Mouse (Mus musculus): ENCODE measurements around the gene Sgcd. TPM values are rescaled to one million over a fixed set of nuclear protein-coding genes. Genes with fewer than 3 reads are reported as not detected.

Gene Sgcd
- polyA plus RNA-seq (2016; fragmentation: Nextera tagmentation; extraction: Ambion mirVana), result 1.6 and 1.8 TPM in 2 replicates

DNA sequence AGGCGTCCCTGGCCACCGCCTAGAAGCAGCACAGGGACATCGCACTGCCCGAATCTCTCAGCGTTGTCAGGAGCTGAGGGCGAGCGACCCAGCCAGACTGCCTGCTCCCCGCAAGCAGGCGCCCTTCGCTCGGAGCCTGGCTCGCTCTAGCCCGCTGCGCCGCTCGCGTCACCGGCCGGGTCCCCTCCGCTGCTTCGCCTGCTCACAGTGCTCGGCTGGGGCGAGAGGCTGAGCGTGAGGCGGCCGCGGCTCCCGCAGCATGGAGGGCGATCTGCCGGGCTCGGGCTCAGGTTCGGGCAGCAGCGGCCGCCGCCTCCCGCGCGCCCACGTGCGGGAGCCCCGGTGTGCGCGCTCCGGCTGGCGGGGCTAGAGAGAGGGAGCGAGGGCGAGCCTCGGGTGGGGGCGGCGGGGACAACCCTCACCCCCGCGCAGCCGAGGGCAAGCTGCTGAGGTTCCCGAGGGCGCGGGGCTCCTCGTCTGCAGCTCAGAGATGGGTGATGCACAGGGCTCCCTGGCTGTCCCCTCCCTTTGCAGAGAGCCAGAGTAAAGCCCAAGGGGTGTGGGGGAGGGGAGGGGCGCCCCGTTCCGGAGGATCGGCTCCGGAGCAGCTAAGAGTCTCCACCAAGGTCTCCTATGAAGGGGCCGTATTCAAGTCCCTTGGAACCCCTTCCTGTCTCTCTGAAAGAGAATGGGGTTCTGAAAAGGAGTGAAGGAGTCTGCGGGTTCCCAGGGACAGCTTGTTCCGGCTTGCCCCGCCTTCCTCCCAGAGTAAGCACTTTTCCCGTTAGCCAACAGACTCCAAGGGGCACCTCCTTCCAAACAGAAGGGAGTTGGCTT is at the start of gene Sgcd:
Sgcd (minus strand) TSS at position 273 of the 837 bp plus-strand sequence.
- Histone ChIP-seq H3K4me1 (peaks cover 14% of the 10 kb centered on the region), H3K9me3 (replicated peaks) (no peaks in the 10 kb centered on the region), H3K36me3 (no peaks in the 10 kb centered on the region), H3K4me3 (peak within 1 kb of the TSS; percentile 81), H3K27me3 (ENCODE audit: low read depth, poor library complexity, severe bottlenecking) (peaks cover 36% of the 10 kb centered on the region), H3K27ac (replicated peaks) (peak within 1 kb of the TSS; percentile 89)
- under 1% methylated on average over 63 of the region's 67 CpGs for WGBS
- peak; percentile 75 for DNase-seq (ENCODE audit: low spot score)

DNA sequence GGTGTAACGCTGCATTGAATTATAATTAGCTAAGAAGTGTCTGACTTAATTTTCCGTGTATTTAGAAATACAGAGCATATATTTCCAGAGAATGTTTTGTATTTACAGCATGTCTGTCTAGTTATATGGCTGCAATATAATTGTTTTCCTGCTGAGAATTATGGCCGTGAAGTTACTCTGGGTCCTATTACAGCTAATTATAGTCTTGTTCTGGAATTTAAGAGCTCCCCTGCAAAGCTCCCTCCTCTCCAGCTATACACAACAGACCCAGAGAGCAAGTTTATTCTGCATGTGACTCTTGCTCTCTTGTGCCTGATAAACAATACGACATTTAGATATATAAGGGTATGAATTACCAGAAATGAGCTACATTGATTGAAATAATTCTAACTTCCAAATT is 49.3 kb upstream of the Sgcd start:
- no peak for DNase-seq (ENCODE audit: low spot score)
- H3K4me3 ChIP-seq, result no peak overlapping the region
- no peak overlapping the region for H3K27ac ChIP-seq (replicated peaks)
- H3K9me3 ChIP-seq (replicated peaks), result no peaks in the 10 kb centered on the region
- H3K27me3 ChIP-seq (ENCODE audit: low read depth, poor library complexity, severe bottlenecking), result no peaks in the 10 kb centered on the region
- WGBS, result 83% methylated on average over 4 of the region's 4 CpGs
- no peaks in the 10 kb centered on the region for H3K4me1 ChIP-seq
- no peaks in the 10 kb centered on the region for H3K36me3 ChIP-seq

DNA sequence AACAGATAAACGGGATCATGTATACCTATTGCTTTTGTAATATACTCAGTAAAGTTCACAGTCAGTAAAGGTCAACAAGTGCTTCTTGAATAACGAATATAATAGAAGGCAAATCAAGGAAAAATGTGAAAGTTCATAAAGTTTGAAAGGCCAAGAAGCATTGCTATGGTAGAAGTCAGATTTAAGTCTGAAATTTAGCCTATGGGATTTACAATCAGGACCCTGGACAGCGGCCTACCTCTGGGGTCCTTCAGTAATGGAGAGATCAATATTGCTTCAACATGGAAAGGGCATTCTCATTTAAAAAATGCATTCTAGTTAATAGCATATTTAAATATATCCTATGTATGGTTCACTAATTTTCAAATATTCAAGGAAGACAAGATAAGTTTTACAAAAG is 24.1 kb upstream of the Sgcd start:
- Histone ChIP-seq H3K9me3 (replicated peaks) (0 out of 2 replicates have a peak, but pooled peaks cover 3% of the 10 kb centered on the region), H3K36me3 (no peaks in the 10 kb centered on the region), H3K4me1 (no peaks in the 10 kb centered on the region), H3K27ac (replicated peaks) (no peak overlapping the region), H3K27me3 (ENCODE audit: low read depth, poor library complexity, severe bottlenecking) (no peaks in the 10 kb centered on the region), H3K4me3 (no peak overlapping the region)
- DNase-seq (ENCODE audit: low spot score), result no peak
- WGBS, result 58% methylated on average over 3 of the region's 3 CpGs

DNA sequence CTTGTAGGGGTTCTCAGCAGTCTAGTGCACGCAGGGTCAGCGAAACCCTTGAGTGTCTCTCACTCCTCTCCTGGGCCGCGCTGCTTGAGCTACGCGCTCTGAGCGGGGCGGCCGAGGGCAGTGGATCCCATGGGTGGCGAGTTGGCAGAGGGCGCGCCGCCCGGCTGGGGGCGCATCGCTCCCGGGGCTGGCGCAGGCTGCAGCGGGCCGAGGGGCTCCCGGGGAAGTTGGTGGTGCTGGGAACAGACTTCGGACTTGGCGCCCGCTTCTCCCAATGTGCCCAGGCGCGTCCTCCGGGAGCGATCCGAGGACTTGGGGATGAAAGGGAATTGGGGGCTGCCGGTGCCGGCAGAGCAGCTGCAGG is 454 bp downstream of the Sgcd start:
- H3K4me1 ChIP-seq, result peaks cover 14% of the 10 kb centered on the region
- peak overlapping the region; percentile 81 for H3K4me3 ChIP-seq
- no peak for DNase-seq (ENCODE audit: low spot score)
- peaks cover 36% of the 10 kb centered on the region for H3K27me3 ChIP-seq (ENCODE audit: low read depth, poor library complexity, severe bottlenecking)
- 1% methylated on average over 31 of the region's 31 CpGs for WGBS
- no peaks in the 10 kb centered on the region for H3K9me3 ChIP-seq (replicated peaks)
- peak overlapping the region; percentile 89 for H3K27ac ChIP-seq (replicated peaks)
- H3K36me3 ChIP-seq, result no peaks in the 10 kb centered on the region

DNA sequence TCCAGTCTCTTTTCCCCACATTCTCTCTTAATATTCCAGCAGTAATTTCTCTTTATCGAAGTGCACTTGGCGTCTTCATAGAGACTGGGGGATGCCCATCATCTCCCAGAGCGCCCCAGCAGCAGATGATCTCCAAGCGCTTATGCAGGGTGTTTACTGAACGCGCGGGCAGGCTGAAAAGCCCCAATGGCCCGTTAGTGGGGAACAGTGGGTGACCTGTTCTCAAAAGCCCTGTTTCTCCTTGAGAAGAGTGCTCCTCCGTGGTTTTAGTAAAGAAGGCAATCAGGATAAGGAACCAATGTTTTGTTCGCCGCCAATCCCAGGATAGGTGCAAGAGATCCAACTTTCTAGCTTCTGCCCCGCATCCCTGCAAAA is 889 bp downstream of the Sgcd start:
- DNase-seq (ENCODE audit: low spot score), result no peak
- Histone ChIP-seq H3K36me3 (no peaks in the 10 kb centered on the region), H3K4me1 (peaks cover 14% of the 10 kb centered on the region), H3K27ac (replicated peaks) (peak overlapping the region; percentile 89; the same call in 1 of the 2 replicates), H3K27me3 (ENCODE audit: low read depth, poor library complexity, severe bottlenecking) (peaks cover 36% of the 10 kb centered on the region), H3K9me3 (replicated peaks) (no peaks in the 10 kb centered on the region), H3K4me3 (peak overlapping the region; percentile 81)
- WGBS, result 14% methylated on average over 12 of the region's 12 CpGs

DNA sequence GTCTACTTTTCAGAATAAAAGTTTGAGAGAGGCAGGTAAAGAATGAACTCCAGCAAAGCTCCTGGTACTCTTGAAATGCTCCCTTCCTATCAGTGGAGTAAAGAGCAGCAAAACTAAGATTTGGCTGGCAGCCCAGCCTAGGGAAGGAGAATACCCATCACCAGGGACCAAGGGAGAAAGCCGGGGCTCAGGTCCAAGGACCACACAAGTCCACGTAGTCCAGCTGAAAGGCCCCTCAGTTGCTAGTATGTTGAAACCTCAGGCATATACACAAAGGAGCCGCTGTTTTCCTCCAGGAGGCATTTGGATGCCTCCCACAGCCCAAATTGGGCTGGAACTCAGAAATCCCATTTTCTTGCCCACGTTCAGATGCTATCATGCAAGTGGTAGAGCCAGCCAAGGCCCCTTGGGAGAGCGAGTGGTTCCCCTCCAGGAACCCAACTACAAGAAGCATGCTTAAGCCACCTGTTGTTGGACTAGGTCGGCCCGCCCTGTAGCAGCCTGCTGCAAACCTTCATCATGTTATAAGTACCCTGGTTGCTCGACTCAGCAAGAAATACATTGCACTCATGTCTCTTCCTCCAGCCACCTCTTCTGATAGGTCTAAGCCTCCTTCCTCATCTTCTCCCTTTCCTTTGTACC is 1.4 kb downstream of the Sgcd start:
- Histone ChIP-seq H3K4me1 (peaks cover 14% of the 10 kb centered on the region), H3K27me3 (ENCODE audit: low read depth, poor library complexity, severe bottlenecking) (peaks cover 36% of the 10 kb centered on the region), H3K9me3 (replicated peaks) (no peaks in the 10 kb centered on the region), H3K27ac (replicated peaks) (no peak overlapping the region), H3K36me3 (no peaks in the 10 kb centered on the region), H3K4me3 (peak overlapping the region; percentile 81)
- DNase-seq (ENCODE audit: low spot score), result no peak
- WGBS, result 72% methylated on average over 8 of the region's 8 CpGs

DNA sequence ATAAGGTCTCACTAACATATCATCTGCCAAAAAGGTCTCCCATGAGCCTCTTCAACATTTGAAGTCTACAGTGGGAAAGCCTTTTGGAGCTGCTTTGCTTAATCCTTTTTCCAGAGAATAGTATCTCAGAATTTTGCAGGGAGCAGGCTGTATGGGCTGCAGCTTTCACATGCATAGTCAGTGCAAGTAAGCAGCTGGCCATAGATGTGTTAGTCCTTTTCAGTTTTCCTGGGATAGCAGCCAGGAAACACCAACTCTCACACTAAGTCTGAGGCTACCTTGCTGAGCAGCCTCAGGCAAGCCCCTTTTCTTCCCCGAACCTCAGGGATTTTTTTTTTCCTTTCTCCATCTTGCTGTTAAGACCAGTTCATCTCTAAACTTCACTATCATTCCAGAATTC is 6.6 kb downstream of the Sgcd start:
- H3K4me1 ChIP-seq, result no peaks in the 10 kb centered on the region
- H3K9me3 ChIP-seq (replicated peaks), result no peaks in the 10 kb centered on the region
- WGBS, result 70% methylated on average over 1 of the region's 1 CpGs
- no peak overlapping the region for H3K4me3 ChIP-seq
- no peaks in the 10 kb centered on the region for H3K36me3 ChIP-seq
- H3K27me3 ChIP-seq (ENCODE audit: low read depth, poor library complexity, severe bottlenecking), result peaks cover 11% of the 10 kb centered on the region
- DNase-seq (ENCODE audit: low spot score), result no peak
- H3K27ac ChIP-seq (replicated peaks), result no peak overlapping the region

DNA sequence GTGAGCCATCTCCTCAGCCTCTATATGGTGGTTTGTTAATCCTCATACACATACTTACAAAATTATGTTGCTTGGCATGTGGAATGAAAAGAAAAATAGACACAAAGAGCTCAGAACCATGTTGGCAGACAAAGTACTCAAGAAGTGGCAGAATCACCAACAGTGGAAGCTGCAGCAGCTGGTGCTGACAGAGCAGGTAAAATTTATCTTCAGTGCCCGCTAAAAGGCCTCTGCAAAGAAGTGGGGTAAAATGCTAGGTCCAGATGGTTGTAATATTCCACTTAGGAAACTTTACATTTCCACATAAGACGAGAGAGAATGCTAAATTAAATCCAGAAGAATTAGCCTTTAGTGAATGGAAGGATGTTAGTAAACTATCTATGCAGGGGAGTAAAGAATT is 7.7 kb downstream of the Sgcd start:
- H3K4me3 ChIP-seq, result no peak overlapping the region
- no peak overlapping the region for H3K27ac ChIP-seq (replicated peaks)
- H3K36me3 ChIP-seq, result no peaks in the 10 kb centered on the region
- DNase-seq (ENCODE audit: low spot score), result no peak
- no peaks in the 10 kb centered on the region for H3K9me3 ChIP-seq (replicated peaks)
- H3K27me3 ChIP-seq (ENCODE audit: low read depth, poor library complexity, severe bottlenecking), result peaks cover under 1% of the 10 kb centered on the region; the same call in 1 of the 2 replicates
- 79% methylated on average over 2 of the region's 2 CpGs for WGBS
- no peaks in the 10 kb centered on the region for H3K4me1 ChIP-seq

DNA sequence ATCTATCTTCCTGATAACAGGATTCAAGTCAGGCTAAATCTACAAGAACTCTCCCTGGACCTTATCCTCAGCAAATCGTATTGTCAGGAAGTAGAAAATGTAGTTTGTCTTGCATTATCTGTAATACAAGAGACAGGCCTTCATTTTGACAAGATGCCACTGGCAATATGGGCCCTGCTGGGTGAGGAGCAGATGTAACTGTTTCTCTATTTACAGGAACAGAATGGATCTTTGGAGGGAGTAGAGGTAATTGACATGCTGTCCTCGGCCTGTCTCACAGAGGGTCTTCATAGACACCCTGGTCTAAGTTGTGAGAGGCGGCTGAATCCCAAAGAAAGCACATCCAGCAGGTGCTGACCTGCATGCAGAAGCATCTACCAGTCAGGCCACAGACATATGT is 35.5 kb downstream of the Sgcd start:
- H3K27ac ChIP-seq (replicated peaks), result no peak overlapping the region
- H3K36me3 ChIP-seq, result no peaks in the 10 kb centered on the region
- H3K4me3 ChIP-seq, result no peak overlapping the region
- no peaks in the 10 kb centered on the region for H3K27me3 ChIP-seq (ENCODE audit: low read depth, poor library complexity, severe bottlenecking)
- H3K4me1 ChIP-seq, result no peaks in the 10 kb centered on the region
- no peaks in the 10 kb centered on the region for H3K9me3 ChIP-seq (replicated peaks)
- WGBS, result 79% methylated on average over 3 of the region's 3 CpGs
- DNase-seq (ENCODE audit: low spot score), result no peak

DNA sequence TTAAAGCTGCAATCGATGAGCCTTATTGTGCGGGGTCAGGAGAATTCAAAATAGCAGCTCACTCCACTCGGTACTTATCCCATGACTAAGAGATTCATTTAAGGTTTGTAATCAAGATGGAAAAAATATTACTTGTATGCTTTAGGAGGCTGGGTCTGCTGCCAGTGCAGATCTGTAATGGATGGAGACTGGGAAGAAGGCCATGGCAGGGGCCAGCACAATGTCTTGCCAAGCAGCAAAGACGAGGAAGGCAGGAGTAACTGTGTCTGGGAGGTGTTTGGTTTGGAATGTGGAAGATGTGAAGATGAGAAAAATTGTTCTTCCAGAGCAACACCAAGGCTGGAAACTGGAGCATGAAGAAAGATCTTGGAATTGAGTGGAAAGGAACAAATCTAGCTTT is 36.4 kb downstream of the Sgcd start:
- Histone ChIP-seq H3K36me3 (no peaks in the 10 kb centered on the region), H3K9me3 (replicated peaks) (no peaks in the 10 kb centered on the region), H3K27me3 (ENCODE audit: low read depth, poor library complexity, severe bottlenecking) (no peaks in the 10 kb centered on the region), H3K4me1 (no peaks in the 10 kb centered on the region), H3K27ac (replicated peaks) (no peak overlapping the region), H3K4me3 (no peak overlapping the region)
- DNase-seq (ENCODE audit: low spot score), result no peak
- WGBS, result 86% methylated on average over 4 of the region's 4 CpGs

DNA sequence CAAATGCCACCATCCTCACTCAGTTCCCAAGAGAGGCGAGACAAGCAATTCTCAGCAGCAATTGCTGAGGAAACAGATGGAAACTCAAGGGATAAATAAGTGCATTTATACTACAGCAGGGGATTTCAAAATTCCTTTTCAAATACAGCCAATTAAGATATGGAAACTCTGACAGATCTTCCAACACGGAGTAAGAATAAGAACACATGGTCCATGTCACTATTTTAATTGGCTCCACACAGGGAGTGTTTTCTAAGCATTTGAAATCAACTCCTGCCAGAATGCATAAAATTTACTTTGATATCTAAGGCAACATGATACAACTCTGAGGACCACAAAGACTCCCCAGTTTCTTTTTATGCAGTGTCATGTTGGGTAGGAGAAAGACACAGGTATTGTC is 49.0 kb downstream of the Sgcd start:
- Histone ChIP-seq H3K27ac (replicated peaks) (no peak overlapping the region), H3K4me3 (no peak overlapping the region), H3K4me1 (no peaks in the 10 kb centered on the region), H3K36me3 (no peaks in the 10 kb centered on the region), H3K9me3 (replicated peaks) (no peaks in the 10 kb centered on the region), H3K27me3 (ENCODE audit: low read depth, poor library complexity, severe bottlenecking) (no peaks in the 10 kb centered on the region)
- no peak for DNase-seq (ENCODE audit: low spot score)
- WGBS, result 83% methylated on average over 2 of the region's 2 CpGs

DNA sequence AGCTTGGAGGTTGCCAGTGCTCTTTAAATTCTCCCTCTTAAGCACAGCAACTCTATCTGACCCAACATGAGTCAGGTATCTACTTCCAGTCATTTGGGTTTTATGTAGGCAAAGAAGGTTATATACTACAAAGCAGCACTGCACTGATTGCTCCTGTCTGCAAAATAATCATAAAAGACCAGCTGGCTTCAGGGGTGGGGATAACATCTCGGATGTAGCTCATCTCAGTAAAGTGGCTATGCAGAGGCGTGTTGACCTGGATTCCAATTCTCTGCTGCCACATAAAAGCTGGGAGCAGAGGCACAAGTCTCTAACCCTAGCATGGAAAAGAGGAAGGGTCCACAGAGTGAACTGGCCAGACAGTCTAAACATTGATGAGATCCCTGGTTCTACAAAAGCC is 71.2 kb downstream of the Sgcd start:
- H3K4me3 ChIP-seq, result no peak overlapping the region
- no peaks in the 10 kb centered on the region for H3K4me1 ChIP-seq
- no peaks in the 10 kb centered on the region for H3K9me3 ChIP-seq (replicated peaks)
- no peak for DNase-seq (ENCODE audit: low spot score)
- H3K27me3 ChIP-seq (ENCODE audit: low read depth, poor library complexity, severe bottlenecking), result no peaks in the 10 kb centered on the region
- WGBS, result 82% methylated on average over 2 of the region's 2 CpGs
- no peaks in the 10 kb centered on the region for H3K36me3 ChIP-seq
- H3K27ac ChIP-seq (replicated peaks), result no peak overlapping the region

DNA sequence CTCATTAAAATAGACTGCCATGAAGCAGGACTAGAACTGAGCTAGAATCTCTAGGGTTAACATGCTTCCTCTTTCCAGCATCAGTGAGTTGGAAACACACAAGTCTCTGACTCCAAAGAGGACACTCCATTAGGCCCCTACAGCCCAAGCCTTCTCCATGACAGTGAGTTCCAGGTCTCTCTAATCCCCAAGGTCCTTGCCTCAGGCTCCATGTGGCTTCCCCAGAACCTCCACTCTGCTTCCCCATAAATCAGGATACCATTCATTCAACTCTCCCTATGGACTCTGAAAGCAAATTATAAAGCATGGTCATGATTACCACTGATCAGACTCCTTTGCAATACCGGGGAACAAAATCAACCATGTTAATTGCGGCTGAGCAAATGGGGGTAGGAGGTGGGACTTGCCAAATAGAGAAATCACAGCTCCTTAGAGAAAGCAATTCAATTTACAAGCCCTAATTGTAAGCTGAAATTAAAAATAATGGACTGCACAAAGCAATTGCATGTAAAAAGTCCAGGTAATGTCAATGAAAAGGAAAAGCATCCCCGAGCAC is 97.1 kb downstream of the Sgcd start:
- DNase-seq (ENCODE audit: low spot score), result no peak
- H3K27ac ChIP-seq (replicated peaks), result no peak overlapping the region
- 91% methylated on average over 3 of the region's 3 CpGs for WGBS
- no peaks in the 10 kb centered on the region for H3K36me3 ChIP-seq
- H3K4me3 ChIP-seq, result no peak overlapping the region
- H3K4me1 ChIP-seq, result 0 out of 2 replicates have a peak, but pooled peaks cover 3% of the 10 kb centered on the region
- no peaks in the 10 kb centered on the region for H3K27me3 ChIP-seq (ENCODE audit: low read depth, poor library complexity, severe bottlenecking)
- no peaks in the 10 kb centered on the region for H3K9me3 ChIP-seq (replicated peaks)
